Mouse (Mus musculus): ENCODE data around the gene Ifi35. TPM values are rescaled to one million over a fixed set of nuclear protein-coding genes. Genes with fewer than 3 reads are reported as not detected.
"Not testable (repeated sequence)": the region's sequence is repeated elsewhere in the genome, so short reads cannot be mapped to it uniquely, and the experiment has no call there.

The Ifi35 gene
- polyA plus RNA-seq, 1 experiment from 2014 or later, result 2.7 TPM

DNA sequence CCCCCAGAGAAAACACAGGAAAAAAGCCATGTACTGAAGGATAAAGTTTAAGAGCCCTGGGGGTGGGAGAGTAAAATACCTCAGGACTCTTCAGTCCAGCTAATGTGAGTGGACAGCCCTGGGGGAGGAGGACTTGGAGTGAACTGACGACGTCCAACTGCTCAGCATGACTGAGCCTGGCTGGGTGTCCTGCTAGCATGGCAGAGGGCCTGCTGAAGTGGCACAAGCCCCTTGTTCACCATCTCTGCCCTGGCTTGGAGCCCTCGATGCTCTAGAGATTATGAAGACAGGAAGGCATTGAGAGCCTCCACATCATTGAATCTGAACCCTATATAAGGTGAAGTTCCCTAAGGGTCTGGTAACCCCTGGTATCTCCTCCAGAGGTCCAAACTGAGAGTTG is 23.7 kb downstream of the Ifi35 start:
- H3K9ac ChIP-seq (replicated peaks; ENCODE audit: low read length), result no peak overlapping the region
- H3K4me3 ChIP-seq (ENCODE audit: low read depth, low read length), result no peak overlapping the region
- no peaks in the 10 kb centered on the region for H3K9me3 ChIP-seq (replicated peaks; ENCODE audit: control insufficient read depth, low read length)
- no peak for DNase-seq (ENCODE audit: low spot score)
- no peak for ATAC-seq (replicated peaks; ENCODE audit: insufficient number of reproducible peaks, low FRiP score, low TSS enrichment, low read depth)
- H3K36me3 ChIP-seq (replicated peaks; ENCODE audit: control insufficient read depth, insufficient read depth, low read depth, low read length), result no peaks in the 10 kb centered on the region
- no peak overlapping the region for H3K4me2 ChIP-seq (ENCODE audit: low read depth, low read length)
- H3K4me1 ChIP-seq (ENCODE audit: control insufficient read depth, insufficient read depth, low read length), result no peaks in the 10 kb centered on the region
- WGBS, result 61% methylated on average over 3 of the region's 3 CpGs
- H3K27me3 ChIP-seq (ENCODE audit: control insufficient read depth, insufficient read depth, low read length), result no peaks in the 10 kb centered on the region
- no peak overlapping the region for H3K27ac ChIP-seq (replicated peaks; ENCODE audit: low read depth, low read length)

DNA sequence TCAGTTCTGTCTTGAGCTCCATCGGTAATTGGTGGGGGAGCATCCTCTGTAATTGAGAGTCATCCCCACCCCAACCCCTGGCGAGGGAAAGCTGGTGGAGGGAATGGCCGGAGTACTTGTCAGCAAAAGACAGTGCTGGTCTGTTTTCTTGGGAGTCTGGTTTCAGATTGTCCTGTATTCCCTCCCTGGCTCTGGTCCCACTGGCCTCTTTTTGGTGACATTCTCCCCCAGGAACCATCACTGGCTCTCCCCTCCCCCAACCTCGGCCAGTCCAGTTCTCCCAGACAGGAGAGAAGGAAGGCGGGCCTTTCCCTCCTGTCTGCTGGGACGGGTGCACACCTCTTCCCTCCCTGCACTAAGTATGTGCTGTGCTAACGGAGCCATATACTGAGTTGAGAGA is 24.1 kb downstream of the Ifi35 start:
- Histone ChIP-seq H3K4me2 (ENCODE audit: low read depth, low read length) (no peak overlapping the region), H3K27ac (replicated peaks; ENCODE audit: low read depth, low read length) (no peak overlapping the region), H3K9ac (replicated peaks; ENCODE audit: low read length) (no peak overlapping the region), H3K4me3 (ENCODE audit: low read depth, low read length) (no peak overlapping the region), H3K36me3 (replicated peaks; ENCODE audit: control insufficient read depth, insufficient read depth, low read depth, low read length) (no peaks in the 10 kb centered on the region), H3K4me1 (ENCODE audit: control insufficient read depth, insufficient read depth, low read length) (no peaks in the 10 kb centered on the region), H3K27me3 (ENCODE audit: control insufficient read depth, insufficient read depth, low read length) (no peaks in the 10 kb centered on the region), H3K9me3 (replicated peaks; ENCODE audit: control insufficient read depth, low read length) (no peaks in the 10 kb centered on the region)
- DNase-seq (ENCODE audit: low spot score) (no peak), ATAC-seq (replicated peaks; ENCODE audit: insufficient number of reproducible peaks, low FRiP score, low TSS enrichment, low read depth) (no peak)
- 43% methylated on average over 7 of the region's 7 CpGs for WGBS

DNA sequence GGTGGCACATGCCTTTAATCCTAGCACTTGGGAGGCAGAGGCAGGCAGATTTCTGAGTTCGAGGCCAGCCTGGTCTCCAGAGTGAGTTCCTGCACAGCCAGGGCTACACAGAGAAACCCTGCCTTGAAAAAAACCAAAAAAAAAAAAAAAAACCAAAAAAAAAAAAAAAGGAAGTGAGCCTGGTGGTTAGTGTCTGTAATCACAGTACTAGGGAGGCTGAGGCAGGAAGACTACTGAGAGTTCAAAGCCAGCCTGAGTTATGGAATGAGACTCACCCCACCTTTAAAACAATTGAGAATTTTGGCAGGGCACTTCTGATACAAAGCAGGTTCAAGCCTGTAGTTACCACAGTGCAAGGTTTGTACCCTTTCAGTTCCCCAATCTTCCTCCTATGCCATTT is 25.5 kb downstream of the Ifi35 start:
- H3K27me3 ChIP-seq (ENCODE audit: control insufficient read depth, insufficient read depth, low read length); H3K9me3 ChIP-seq (replicated peaks; ENCODE audit: control insufficient read depth, low read length); ATAC-seq (replicated peaks; ENCODE audit: insufficient number of reproducible peaks, low FRiP score, low TSS enrichment, low read depth); H3K4me2 ChIP-seq (ENCODE audit: low read depth, low read length); DNase-seq (ENCODE audit: low spot score); H3K9ac ChIP-seq (replicated peaks; ENCODE audit: low read length); H3K4me1 ChIP-seq (ENCODE audit: control insufficient read depth, insufficient read depth, low read length); H3K27ac ChIP-seq (replicated peaks; ENCODE audit: low read depth, low read length); H3K36me3 ChIP-seq (replicated peaks; ENCODE audit: control insufficient read depth, insufficient read depth, low read depth, low read length); H3K4me3 ChIP-seq (ENCODE audit: low read depth, low read length): not testable (repeated sequence)
- 90% methylated on average over 1 of the region's 1 CpGs for WGBS

DNA sequence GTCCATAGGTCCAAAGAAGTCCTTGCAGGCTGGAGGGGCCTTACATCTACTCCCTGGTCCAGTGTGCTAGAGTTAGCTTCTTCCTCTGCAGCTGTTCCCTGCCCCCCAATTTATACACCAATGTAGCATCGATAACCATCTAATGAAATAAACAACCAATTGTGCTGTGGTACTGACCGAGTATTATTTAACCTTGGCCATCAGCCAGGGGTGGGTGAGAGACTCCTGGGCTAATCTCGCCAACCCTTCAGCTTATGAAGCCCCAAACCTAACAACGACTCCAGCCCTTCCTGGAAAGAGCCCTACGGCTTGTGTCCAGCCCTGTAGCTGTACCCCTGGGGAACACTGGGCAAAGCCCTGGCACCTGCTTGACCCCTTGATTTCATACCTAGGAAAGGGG is 26.1 kb downstream of the Ifi35 start:
- H3K4me2 ChIP-seq (ENCODE audit: low read depth, low read length), result no peak overlapping the region
- ATAC-seq (replicated peaks; ENCODE audit: insufficient number of reproducible peaks, low FRiP score, low TSS enrichment, low read depth), result no peak
- no peaks in the 10 kb centered on the region for H3K9me3 ChIP-seq (replicated peaks; ENCODE audit: control insufficient read depth, low read length)
- WGBS, result 83% methylated on average over 5 of the region's 5 CpGs
- H3K4me1 ChIP-seq (ENCODE audit: control insufficient read depth, insufficient read depth, low read length), result peaks cover under 1% of the 10 kb centered on the region; the same call in 1 of the 2 replicates
- H3K36me3 ChIP-seq (replicated peaks; ENCODE audit: control insufficient read depth, insufficient read depth, low read depth, low read length), result no peaks in the 10 kb centered on the region
- H3K9ac ChIP-seq (replicated peaks; ENCODE audit: low read length), result no peak overlapping the region
- DNase-seq (ENCODE audit: low spot score), result no peak
- no peaks in the 10 kb centered on the region for H3K27me3 ChIP-seq (ENCODE audit: control insufficient read depth, insufficient read depth, low read length)
- H3K27ac ChIP-seq (replicated peaks; ENCODE audit: low read depth, low read length), result no peak overlapping the region
- no peak overlapping the region for H3K4me3 ChIP-seq (ENCODE audit: low read depth, low read length)

DNA sequence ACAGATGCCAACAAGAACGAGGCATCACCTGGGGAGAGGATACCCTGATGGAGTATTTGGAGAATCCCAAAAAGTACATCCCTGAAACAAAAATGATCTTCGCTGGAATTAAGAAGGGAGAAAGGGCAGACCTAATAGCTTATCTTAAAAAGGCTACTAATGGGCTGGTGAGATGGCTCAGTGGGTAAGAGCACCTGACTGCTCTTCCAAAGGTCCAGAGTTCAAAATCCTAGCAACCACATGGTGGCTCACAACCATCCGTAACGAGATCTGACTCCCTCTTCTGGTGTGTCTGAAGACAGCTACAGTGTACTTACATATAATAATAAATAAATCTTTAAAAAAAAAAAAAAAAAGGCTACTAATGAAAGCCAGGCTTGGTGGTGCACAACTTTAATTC is 28.2 kb downstream of the Ifi35 start:
- H3K27ac ChIP-seq (replicated peaks; ENCODE audit: low read depth, low read length); ATAC-seq (replicated peaks; ENCODE audit: insufficient number of reproducible peaks, low FRiP score, low TSS enrichment, low read depth); H3K4me3 ChIP-seq (ENCODE audit: low read depth, low read length); DNase-seq (ENCODE audit: low spot score); H3K9me3 ChIP-seq (replicated peaks; ENCODE audit: control insufficient read depth, low read length); H3K27me3 ChIP-seq (ENCODE audit: control insufficient read depth, insufficient read depth, low read length); H3K9ac ChIP-seq (replicated peaks; ENCODE audit: low read length); H3K36me3 ChIP-seq (replicated peaks; ENCODE audit: control insufficient read depth, insufficient read depth, low read depth, low read length); H3K4me1 ChIP-seq (ENCODE audit: control insufficient read depth, insufficient read depth, low read length); H3K4me2 ChIP-seq (ENCODE audit: low read depth, low read length): not testable (repeated sequence)
- WGBS, result 87% methylated on average over 4 of the region's 4 CpGs

DNA sequence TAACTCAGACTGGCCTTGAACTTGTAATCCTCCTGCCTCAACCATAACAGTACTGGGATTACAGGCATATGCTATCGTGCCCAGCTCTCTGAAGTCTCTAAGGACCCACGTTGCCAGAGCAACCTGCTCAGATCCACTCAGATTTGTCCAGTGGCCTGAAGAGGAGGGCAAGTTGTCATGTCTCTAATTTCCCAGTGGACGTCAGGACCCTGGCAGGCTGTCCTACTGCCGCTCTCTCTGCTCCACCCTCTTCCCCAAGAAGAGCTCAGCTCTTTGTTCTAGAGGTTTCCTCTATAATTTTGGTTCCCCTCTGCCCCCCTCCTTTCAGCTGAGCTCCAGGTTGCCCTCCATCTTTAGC is 29.0 kb downstream of the Ifi35 start:
- Histone ChIP-seq H3K4me1 (ENCODE audit: control insufficient read depth, insufficient read depth, low read length) (peaks cover 2% of the 10 kb centered on the region; the same call in 1 of the 2 replicates), H3K27ac (replicated peaks; ENCODE audit: low read depth, low read length) (peak overlapping the region; percentile 28; the same call in 1 of the 2 replicates), H3K9ac (replicated peaks; ENCODE audit: low read length) (no peak overlapping the region), H3K36me3 (replicated peaks; ENCODE audit: control insufficient read depth, insufficient read depth, low read depth, low read length) (no peaks in the 10 kb centered on the region), H3K27me3 (ENCODE audit: control insufficient read depth, insufficient read depth, low read length) (no peaks in the 10 kb centered on the region), H3K9me3 (replicated peaks; ENCODE audit: control insufficient read depth, low read length) (no peaks in the 10 kb centered on the region), H3K4me2 (ENCODE audit: low read depth, low read length) (no peak overlapping the region), H3K4me3 (ENCODE audit: low read depth, low read length) (no peak overlapping the region)
- no peak for DNase-seq (ENCODE audit: low spot score)
- WGBS, result 35% methylated on average over 4 of the region's 4 CpGs
- peak; percentile 73 for ATAC-seq (replicated peaks; ENCODE audit: insufficient number of reproducible peaks, low FRiP score, low TSS enrichment, low read depth)

DNA sequence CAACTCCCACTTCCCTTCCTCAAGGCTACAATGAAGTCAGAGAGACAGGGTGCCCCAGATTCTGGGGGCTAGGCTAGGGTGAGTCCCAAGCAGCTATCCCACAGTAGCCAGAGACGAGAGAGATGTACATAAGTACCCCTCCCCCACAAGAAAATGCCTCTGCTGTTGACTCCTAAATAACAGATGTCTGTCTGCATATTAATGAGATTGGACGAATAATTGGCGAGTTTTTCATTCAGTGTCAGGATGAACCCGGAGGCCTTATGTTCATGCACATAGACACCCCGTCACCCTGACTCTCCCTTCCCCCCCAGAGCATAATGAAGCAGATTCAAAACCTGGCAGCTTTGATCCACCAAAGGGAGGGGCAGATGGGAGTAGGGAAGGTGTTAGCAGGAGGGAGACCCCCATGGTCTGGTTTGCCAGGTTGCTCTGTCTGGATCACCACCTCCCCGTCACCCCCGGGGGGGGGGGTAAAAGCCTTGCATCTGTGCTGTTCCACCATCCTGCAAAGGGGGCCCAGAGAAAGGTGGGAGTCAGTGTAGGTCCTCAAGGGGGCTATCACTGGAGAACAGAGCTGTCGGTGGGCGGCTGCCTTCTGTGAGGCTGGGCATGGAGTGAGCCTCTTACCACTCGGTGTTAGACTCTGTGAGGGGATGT is 29.5 kb downstream of the Ifi35 start:
- Histone ChIP-seq H3K9me3 (replicated peaks; ENCODE audit: control insufficient read depth, low read length) (no peaks in the 10 kb centered on the region), H3K4me2 (ENCODE audit: low read depth, low read length) (no peak overlapping the region), H3K9ac (replicated peaks; ENCODE audit: low read length) (no peak overlapping the region), H3K27me3 (ENCODE audit: control insufficient read depth, insufficient read depth, low read length) (no peaks in the 10 kb centered on the region), H3K4me1 (ENCODE audit: control insufficient read depth, insufficient read depth, low read length) (peaks cover 2% of the 10 kb centered on the region; the same call in 1 of the 2 replicates), H3K4me3 (ENCODE audit: low read depth, low read length) (no peak overlapping the region), H3K27ac (replicated peaks; ENCODE audit: low read depth, low read length) (peak overlapping the region; percentile 28; the same call in 1 of the 2 replicates), H3K36me3 (replicated peaks; ENCODE audit: control insufficient read depth, insufficient read depth, low read depth, low read length) (no peaks in the 10 kb centered on the region)
- ATAC-seq (replicated peaks; ENCODE audit: insufficient number of reproducible peaks, low FRiP score, low TSS enrichment, low read depth), result peak; percentile 73
- DNase-seq (ENCODE audit: low spot score), result no peak
- 54% methylated on average over 10 of the region's 10 CpGs for WGBS

DNA sequence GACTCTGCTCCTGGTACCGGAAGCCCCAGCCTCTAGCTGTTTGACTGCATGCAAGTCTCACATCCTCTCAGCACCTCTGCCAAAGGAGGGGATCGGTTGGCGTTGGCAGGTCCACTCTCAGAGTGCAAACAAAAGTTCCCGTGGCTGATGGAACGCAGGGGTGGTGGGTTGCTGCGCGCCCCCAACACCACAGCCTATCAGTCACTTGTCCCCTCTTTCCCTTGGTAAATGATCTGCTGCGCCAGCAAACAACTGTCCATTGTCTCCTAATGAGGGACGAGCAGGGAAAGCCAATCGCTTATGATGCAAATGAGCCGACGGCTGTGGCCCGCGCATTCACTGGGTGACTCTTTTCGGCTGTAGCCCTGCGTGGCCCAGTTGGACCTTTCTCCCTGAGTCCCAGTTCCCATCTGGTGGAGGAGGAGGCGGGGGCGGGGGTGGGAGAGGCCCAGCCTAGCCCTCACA is 31.0 kb downstream of the Ifi35 start:
- Histone ChIP-seq H3K4me2 (ENCODE audit: low read depth, low read length) (peak overlapping the region; percentile 32), H3K27me3 (ENCODE audit: control insufficient read depth, insufficient read depth, low read length) (no peaks in the 10 kb centered on the region), H3K27ac (replicated peaks; ENCODE audit: low read depth, low read length) (peak overlapping the region; percentile 41; the same call in 1 of the 2 replicates), H3K4me3 (ENCODE audit: low read depth, low read length) (0 out of 2 replicates have a peak overlapping the region, but pooled peaks have one; percentile 3), H3K4me1 (ENCODE audit: control insufficient read depth, insufficient read depth, low read length) (peaks cover 2% of the 10 kb centered on the region; the same call in 1 of the 2 replicates), H3K36me3 (replicated peaks; ENCODE audit: control insufficient read depth, insufficient read depth, low read depth, low read length) (no peaks in the 10 kb centered on the region), H3K9ac (replicated peaks; ENCODE audit: low read length) (peak overlapping the region; percentile 50), H3K9me3 (replicated peaks; ENCODE audit: control insufficient read depth, low read length) (no peaks in the 10 kb centered on the region)
- DNase-seq (ENCODE audit: low spot score), result peak; percentile 25
- 3% methylated on average over 18 of the region's 18 CpGs for WGBS
- no peak for ATAC-seq (replicated peaks; ENCODE audit: insufficient number of reproducible peaks, low FRiP score, low TSS enrichment, low read depth)
